Mouse (Mus musculus): ENCODE results near the gene Nog. TPM values are rescaled to one million over a fixed set of nuclear protein-coding genes. Genes with fewer than 3 reads are reported as not detected.
A peak's percentile ranks its signal among the peaks of the same experiment; 100 is the strongest.

The Nog gene
- polyA plus RNA-seq, 1 experiment from 2014 or later: 8.0 TPM

GRCm38 (mm10) chr11:89317757-89318156, 15.6 kb upstream of the Nog start:
- H3K9ac ChIP-seq (ENCODE audit: low read length): no peak overlapping the region
- H3K27me3 ChIP-seq (ENCODE audit: control insufficient read depth, insufficient read depth, low read length): no peaks in the 10 kb centered on the region
- H3K36me3 ChIP-seq (ENCODE audit: control insufficient read depth, insufficient read depth, low read length): no peaks in the 10 kb centered on the region
- WGBS: 79% methylated on average over 3 of the region's 3 CpGs
- no peaks in the 10 kb centered on the region for H3K9me3 ChIP-seq (ENCODE audit: control insufficient read depth, low read length)
- no peak for ATAC-seq (replicated peaks; ENCODE audit: low FRiP score)
- H3K4me2 ChIP-seq (ENCODE audit: low read depth, low read length, severe bottlenecking): no peak overlapping the region
- DNase-seq (ENCODE audit: low spot score): no peak
- H3K4me1 ChIP-seq (replicated peaks; ENCODE audit: control insufficient read depth, insufficient read depth, low read length): peaks cover 11% of the 10 kb centered on the region; the same call in 1 of the 2 replicates
- no peak overlapping the region for H3K4me3 ChIP-seq (ENCODE audit: low read depth, low read length)
- H3K27ac ChIP-seq (ENCODE audit: low read depth, low read length): no peak overlapping the region

GRCm38 (mm10) chr11:89314374-89314773, 12.2 kb upstream of the Nog start:
- no peak overlapping the region for H3K9ac ChIP-seq (ENCODE audit: low read length)
- no peak overlapping the region for H3K4me2 ChIP-seq (ENCODE audit: low read depth, low read length, severe bottlenecking)
- WGBS: 55% methylated on average over 5 of the region's 5 CpGs
- H3K27ac ChIP-seq (ENCODE audit: low read depth, low read length): no peak overlapping the region
- no peaks in the 10 kb centered on the region for H3K36me3 ChIP-seq (ENCODE audit: control insufficient read depth, insufficient read depth, low read length)
- H3K4me1 ChIP-seq (replicated peaks; ENCODE audit: control insufficient read depth, insufficient read depth, low read length): peaks cover 20% of the 10 kb centered on the region; the same call in 1 of the 2 replicates
- ATAC-seq (replicated peaks; ENCODE audit: low FRiP score) (no peak), DNase-seq (ENCODE audit: low spot score) (no peak)
- H3K4me3 ChIP-seq (ENCODE audit: low read depth, low read length): no peak overlapping the region
- H3K27me3 ChIP-seq (ENCODE audit: control insufficient read depth, insufficient read depth, low read length): no peaks in the 10 kb centered on the region
- no peaks in the 10 kb centered on the region for H3K9me3 ChIP-seq (ENCODE audit: control insufficient read depth, low read length)

DNA sequence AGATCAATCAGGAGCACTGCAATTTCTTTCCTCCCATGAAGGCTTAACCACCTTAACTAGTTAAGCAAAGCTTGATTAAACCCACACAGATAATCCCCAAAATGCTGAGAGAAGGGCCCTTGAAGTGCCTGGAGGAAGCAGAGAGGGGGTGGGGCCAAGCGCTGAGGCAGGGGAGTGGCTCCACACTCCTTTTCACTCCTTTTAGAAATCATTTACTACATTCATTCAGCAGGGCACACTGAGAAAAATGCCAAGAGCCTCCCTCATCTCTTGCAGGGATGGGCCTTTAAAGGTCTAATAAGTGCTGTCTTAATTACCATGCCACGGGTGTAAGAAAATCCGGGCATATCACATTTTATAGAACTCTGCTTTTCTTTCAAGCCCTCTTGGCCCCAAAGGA, 10.2 kb upstream of the Nog start:
- WGBS: 6% methylated on average over 3 of the region's 3 CpGs
- Histone ChIP-seq H3K4me3 (ENCODE audit: low read depth, low read length) (no peak overlapping the region), H3K9me3 (ENCODE audit: control insufficient read depth, low read length) (no peaks in the 10 kb centered on the region), H3K9ac (ENCODE audit: low read length) (no peak overlapping the region), H3K4me2 (ENCODE audit: low read depth, low read length, severe bottlenecking) (no peak overlapping the region), H3K36me3 (ENCODE audit: control insufficient read depth, insufficient read depth, low read length) (no peaks in the 10 kb centered on the region), H3K27ac (ENCODE audit: low read depth, low read length) (no peak overlapping the region), H3K27me3 (ENCODE audit: control insufficient read depth, insufficient read depth, low read length) (no peaks in the 10 kb centered on the region), H3K4me1 (replicated peaks; ENCODE audit: control insufficient read depth, insufficient read depth, low read length) (peaks cover 11% of the 10 kb centered on the region; the same call in 1 of the 2 replicates)
- ATAC-seq (replicated peaks; ENCODE audit: low FRiP score) (0 out of 2 replicates have a peak, but pooled peaks have one; percentile 42), DNase-seq (ENCODE audit: low spot score) (peak; percentile 61)

- WGBS: 54% methylated on average over 11 of the region's 11 CpGs
- Histone ChIP-seq H3K27ac (ENCODE audit: low read depth, low read length) (no peak overlapping the region), H3K9me3 (ENCODE audit: control insufficient read depth, low read length) (peaks cover 4% of the 10 kb centered on the region; the same call in 1 of the 2 replicates), H3K4me2 (ENCODE audit: low read depth, low read length, severe bottlenecking) (no peak overlapping the region), H3K4me1 (replicated peaks; ENCODE audit: control insufficient read depth, insufficient read depth, low read length) (peaks cover 9% of the 10 kb centered on the region; the same call in 1 of the 2 replicates), H3K27me3 (ENCODE audit: control insufficient read depth, insufficient read depth, low read length) (no peaks in the 10 kb centered on the region), H3K36me3 (ENCODE audit: control insufficient read depth, insufficient read depth, low read length) (no peaks in the 10 kb centered on the region), H3K4me3 (ENCODE audit: low read depth, low read length) (no peak overlapping the region), H3K9ac (ENCODE audit: low read length) (no peak overlapping the region)
- no peak for ATAC-seq (replicated peaks; ENCODE audit: low FRiP score)
- DNase-seq (ENCODE audit: low spot score): no peak
Observed at GRCm38 (mm10) chr11:89310217-89310616, 8.1 kb upstream of the Nog start.

- Histone ChIP-seq H3K4me2 (ENCODE audit: low read depth, low read length, severe bottlenecking) (peak overlapping the region; percentile 83), H3K4me3 (ENCODE audit: low read depth, low read length) (peak overlapping the region; percentile 79), H3K36me3 (ENCODE audit: control insufficient read depth, insufficient read depth, low read length) (no peaks in the 10 kb centered on the region), H3K9me3 (ENCODE audit: control insufficient read depth, low read length) (peaks cover 4% of the 10 kb centered on the region; the same call in 1 of the 2 replicates), H3K9ac (ENCODE audit: low read length) (peak overlapping the region; percentile 43; the same call in 1 of the 2 replicates), H3K27ac (ENCODE audit: low read depth, low read length) (no peak overlapping the region; the same call in 1 of the 2 replicates), H3K4me1 (replicated peaks; ENCODE audit: control insufficient read depth, insufficient read depth, low read length) (peaks cover 5% of the 10 kb centered on the region; the same call in 1 of the 2 replicates), H3K27me3 (ENCODE audit: control insufficient read depth, insufficient read depth, low read length) (no peaks in the 10 kb centered on the region)
- ATAC-seq (replicated peaks; ENCODE audit: low FRiP score) (peak; percentile 42), DNase-seq (ENCODE audit: low spot score) (peak; percentile 95)
- 1% methylated on average over 15 of the region's 16 CpGs for WGBS
Observed at GRCm38 (mm10) chr11:89303421-89303820, 1.3 kb upstream of the Nog start.

DNA sequence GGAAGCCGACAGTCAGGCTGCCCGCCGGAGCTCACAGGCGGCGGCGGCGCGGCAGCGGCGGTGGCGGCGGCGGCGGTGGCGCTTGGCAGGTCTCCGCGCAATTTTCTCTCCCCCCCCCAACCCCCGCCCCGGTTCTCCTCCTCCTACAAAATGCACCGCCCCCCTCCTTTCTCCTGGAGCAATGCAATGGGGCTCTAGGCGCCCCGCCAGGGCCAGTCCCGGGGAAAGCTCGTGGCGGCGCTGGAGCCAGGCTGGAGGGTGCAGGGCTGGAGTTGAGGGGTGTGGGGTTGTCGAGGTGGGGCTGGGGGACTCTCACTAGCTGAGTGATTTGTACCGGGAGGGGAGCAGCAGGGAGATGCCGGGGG, 666 bp upstream of the Nog start:
- Histone ChIP-seq H3K9me3 (ENCODE audit: control insufficient read depth, low read length) (peaks cover 4% of the 10 kb centered on the region; the same call in 1 of the 2 replicates), H3K4me1 (replicated peaks; ENCODE audit: control insufficient read depth, insufficient read depth, low read length) (peaks cover 5% of the 10 kb centered on the region; the same call in 1 of the 2 replicates), H3K4me2 (ENCODE audit: low read depth, low read length, severe bottlenecking) (peak overlapping the region; percentile 83), H3K4me3 (ENCODE audit: low read depth, low read length) (peak overlapping the region; percentile 79), H3K27ac (ENCODE audit: low read depth, low read length) (peak overlapping the region; percentile 95), H3K36me3 (ENCODE audit: control insufficient read depth, insufficient read depth, low read length) (no peaks in the 10 kb centered on the region), H3K27me3 (ENCODE audit: control insufficient read depth, insufficient read depth, low read length) (no peaks in the 10 kb centered on the region), H3K9ac (ENCODE audit: low read length) (peak overlapping the region; percentile 89)
- DNase-seq (ENCODE audit: low spot score) (peak; percentile 91), ATAC-seq (replicated peaks; ENCODE audit: low FRiP score) (peak; percentile 40)
- 0% methylated on average over 23 of the region's 29 CpGs for WGBS

DNA sequence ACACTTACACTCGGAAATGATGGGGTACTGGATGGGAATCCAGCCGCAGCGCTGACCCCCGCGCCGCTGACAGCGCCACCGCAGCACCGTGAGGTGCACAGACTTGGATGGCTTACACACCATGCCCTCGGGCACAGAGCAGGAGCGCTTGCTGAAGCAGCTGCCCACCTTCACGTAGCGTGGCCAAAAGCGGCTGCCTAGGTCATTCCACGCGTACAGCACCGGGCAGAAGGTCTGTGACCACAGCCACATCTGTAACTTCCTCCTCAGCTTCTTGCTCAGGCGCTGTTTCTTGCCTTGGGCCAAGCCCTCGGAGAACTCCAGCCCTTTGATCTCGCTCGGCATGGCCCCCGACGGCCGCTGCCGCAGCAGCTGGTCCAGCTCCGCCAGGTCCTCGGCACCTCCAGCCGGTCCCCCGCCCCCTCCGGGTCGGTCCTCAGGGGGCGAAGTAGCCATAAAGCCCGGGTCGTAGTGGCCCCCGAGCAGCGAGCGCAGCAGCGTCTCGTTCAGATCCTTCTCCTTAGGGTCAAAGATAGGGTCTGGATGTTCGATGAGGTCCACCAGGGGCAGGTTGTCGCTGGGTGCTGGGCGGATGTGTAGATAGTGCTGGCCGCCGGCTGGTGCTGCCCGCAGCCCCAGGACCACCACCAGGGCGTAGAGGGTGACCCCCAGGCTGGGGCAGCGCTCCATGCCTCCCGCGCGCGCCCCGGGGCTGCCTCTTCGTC, 639 bp downstream of the Nog start:
- WGBS: 1% methylated on average over 53 of the region's 53 CpGs
- Histone ChIP-seq H3K27me3 (ENCODE audit: control insufficient read depth, insufficient read depth, low read length) (no peaks in the 10 kb centered on the region), H3K4me3 (ENCODE audit: low read depth, low read length) (peak overlapping the region; percentile 79), H3K9me3 (ENCODE audit: control insufficient read depth, low read length) (peaks cover 2% of the 10 kb centered on the region; the same call in 1 of the 2 replicates), H3K4me1 (replicated peaks; ENCODE audit: control insufficient read depth, insufficient read depth, low read length) (peaks cover 5% of the 10 kb centered on the region; the same call in 1 of the 2 replicates), H3K9ac (ENCODE audit: low read length) (peak overlapping the region; percentile 89), H3K36me3 (ENCODE audit: control insufficient read depth, insufficient read depth, low read length) (no peaks in the 10 kb centered on the region), H3K27ac (ENCODE audit: low read depth, low read length) (peak overlapping the region; percentile 95), H3K4me2 (ENCODE audit: low read depth, low read length, severe bottlenecking) (peak overlapping the region; percentile 83)
- DNase-seq (ENCODE audit: low spot score): peak; percentile 80
- ATAC-seq (replicated peaks; ENCODE audit: low FRiP score): 0 out of 2 replicates have a peak, but pooled peaks have one; percentile 1

GRCm38 (mm10) chr11:89299784-89300775, 2.1 kb downstream of the Nog start:
- H3K9ac ChIP-seq (ENCODE audit: low read length): peak overlapping the region; percentile 42
- peak overlapping the region; percentile 79 for H3K4me3 ChIP-seq (ENCODE audit: low read depth, low read length)
- peak overlapping the region; percentile 83 for H3K4me2 ChIP-seq (ENCODE audit: low read depth, low read length, severe bottlenecking)
- ATAC-seq (replicated peaks; ENCODE audit: low FRiP score): peak; percentile 0; the same call in 1 of the 2 replicates
- DNase-seq (ENCODE audit: low spot score): peak; percentile 80
- peaks cover 5% of the 10 kb centered on the region; the same call in 1 of the 2 replicates for H3K4me1 ChIP-seq (replicated peaks; ENCODE audit: control insufficient read depth, insufficient read depth, low read length)
- under 1% methylated on average over 26 of the region's 26 CpGs for WGBS
- H3K27ac ChIP-seq (ENCODE audit: low read depth, low read length): peak overlapping the region; percentile 84
- H3K36me3 ChIP-seq (ENCODE audit: control insufficient read depth, insufficient read depth, low read length): no peaks in the 10 kb centered on the region
- H3K9me3 ChIP-seq (ENCODE audit: control insufficient read depth, low read length): no peaks in the 10 kb centered on the region
- H3K27me3 ChIP-seq (ENCODE audit: control insufficient read depth, insufficient read depth, low read length): no peaks in the 10 kb centered on the region
